Mouse (Mus musculus) midbrain, embryonic 10.5 days (tissue): ENCODE data around the gene Ms4a6d. TPM values are rescaled to one million over a fixed set of nuclear protein-coding genes. Genes with fewer than 3 reads are reported as not detected.
"Not testable (repeated sequence)": the region's sequence is repeated elsewhere in the genome, so short reads cannot be mapped to it uniquely, and the experiment has no call there.

Source experiments
- DNase-seq: peaks from one replicate; pipeline ENCODE4 v3.0.0-alpha.2; 2017; ENCODE audit warnings: low spot score
- H3K27ac ChIP-seq: fragments of 300-500 bp; sonication (generic); replicated peaks from 2 replicates; pipeline ENCODE4 v1.5.1; 2016; ENCODE audit warnings: mild to moderate bottlenecking
- H3K27me3 ChIP-seq: fragments of 300-500 bp; sonication (generic); 2 replicates; pipeline ENCODE4 v1.6.1; 2016; ENCODE audit warnings: low read depth, mild to moderate bottlenecking; ENCODE audit not compliant: poor library complexity, severe bottlenecking
- H3K36me3 ChIP-seq: fragments of 300-500 bp; sonication (generic); 2 replicates; pipeline ENCODE4 v1.6.1; 2016; ENCODE audit warnings: mild to moderate bottlenecking, moderate library complexity
- H3K4me1 ChIP-seq: fragments of 300-500 bp; sonication (generic); 2 replicates; pipeline ENCODE4 v1.6.1; 2016
- H3K4me3 ChIP-seq: fragments of 300-500 bp; sonication (generic); 2 replicates; pipeline ENCODE4 v1.5.1; 2016; ENCODE audit warnings: mild to moderate bottlenecking, moderate library complexity
- H3K9me3 ChIP-seq: fragments of 300-500 bp; sonication (generic); replicated peaks from 2 replicates; pipeline ENCODE4 v1.6.1; 2016; ENCODE audit warnings: mild to moderate bottlenecking
- WGBS: fragments of 180-500 bp; shearing (Covaris S2); methylation state at CpG from one replicate; pipeline ENCODE4 v1.1.7; 2016; 5-methylcytosine and 5-hydroxymethylcytosine counted together
- polyA plus RNA-seq: library from polyadenylated mRNA; unstranded; fragments of >200 nt; fragmentation: Nextera tagmentation; extraction: Ambion mirVana; gene quantifications from 2 replicates; pipeline ENCODE4 v1.2.1, GENCODE M21; 2016

Gene Ms4a6d
- polyA plus RNA-seq, 1 experiment from 2014 or later = 1.4 TPM

DNA sequence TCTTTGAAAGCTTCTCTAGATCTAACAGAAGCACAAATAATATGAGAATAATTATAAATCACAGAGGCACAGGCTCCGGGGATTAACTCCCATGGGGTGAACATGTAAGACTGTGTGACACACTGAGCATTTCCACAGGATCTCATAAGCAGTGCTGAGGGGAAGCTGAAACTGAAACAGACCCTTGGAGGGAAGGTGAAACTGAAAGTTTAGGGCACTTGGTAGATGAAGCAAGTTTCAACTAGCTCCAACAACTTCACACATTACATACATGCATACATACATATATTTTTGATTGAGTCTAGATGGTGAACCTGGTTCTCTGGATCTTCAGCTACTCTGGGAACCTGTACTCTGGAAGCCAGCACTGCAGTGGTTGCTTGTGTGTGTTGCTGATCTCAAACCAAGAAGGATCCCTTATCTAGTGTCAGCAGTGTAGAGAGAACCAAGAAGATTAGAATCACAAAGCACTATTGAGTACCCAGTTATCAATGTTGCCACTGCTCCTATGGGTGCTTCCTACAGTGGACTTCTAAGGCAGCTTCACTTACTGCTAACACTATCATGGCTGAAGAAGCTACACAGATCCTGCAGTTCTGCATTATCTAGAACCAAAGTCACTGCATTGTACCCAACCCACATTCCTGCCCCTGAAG lies 64.4 kb downstream of the Ms4a6d start:
- H3K27ac ChIP-seq, H3K9me3 ChIP-seq, DNase-seq, H3K4me3 ChIP-seq, H3K27me3 ChIP-seq, H3K4me1 ChIP-seq, H3K36me3 ChIP-seq: not testable (repeated sequence)
- WGBS = 92% methylated on average over 1 of the region's 1 CpGs

DNA sequence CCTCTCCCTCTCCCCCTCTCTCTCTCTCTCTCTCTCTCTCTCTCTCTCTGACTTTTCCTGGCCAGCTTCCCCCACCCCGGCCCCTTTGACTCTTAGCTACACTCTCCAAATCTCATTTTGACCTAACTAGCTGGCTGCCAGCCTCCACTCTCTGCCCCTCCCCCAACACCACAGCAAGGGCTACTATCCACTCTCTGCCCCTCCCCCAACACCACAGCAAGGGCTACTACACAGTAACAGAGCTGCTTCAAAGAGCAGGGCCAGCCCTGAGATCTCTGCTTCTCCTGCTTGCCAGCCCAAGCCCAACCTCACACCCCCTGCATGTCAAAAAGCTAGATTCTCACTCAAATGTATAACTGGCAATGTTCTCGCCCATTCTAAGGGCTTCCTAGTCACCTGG lies 67.3 kb downstream of the Ms4a6d start:
- Histone ChIP-seq H3K4me1 (peaks cover 10% of the 10 kb centered on the region), H3K27me3 (no peaks in the 10 kb centered on the region), H3K36me3 (no peaks in the 10 kb centered on the region), H3K27ac (no peak overlapping the region; the same call in 1 of the 2 replicates), H3K9me3 (no peaks in the 10 kb centered on the region), H3K4me3 (no peak overlapping the region)
- peak; percentile 27 for DNase-seq
- 26% methylated on average over 2 of the region's 2 CpGs for WGBS

Other genes starting within 250 kb of the Ms4a6d start
- 0.90 and 3.7 TPM in 2 replicates for gene Ms4a4a, start 229.3 kb downstream of the Ms4a6d start, polyA plus RNA-seq
- 0.20 TPM in 1 of 2 replicates, not detected in the other for gene Ms4a4c, start 200.1 kb downstream of the Ms4a6d start, polyA plus RNA-seq
- gene Ms4a4b, start 161.3 kb downstream of the Ms4a6d start, polyA plus RNA-seq = not detected in 2 replicates
- 2.0 and 2.2 TPM in 2 replicates for gene Ms4a6c, start 135.5 kb downstream of the Ms4a6d start, polyA plus RNA-seq
- gene Gm8369, start 118.9 kb downstream of the Ms4a6d start, polyA plus RNA-seq = not detected in 2 replicates
- 2.3 and 3.0 TPM in 2 replicates for gene Ms4a6b, start 88.3 kb downstream of the Ms4a6d start, polyA plus RNA-seq
- 0.31 and 0.99 TPM in 2 replicates for gene Ms4a4d, start 68.0 kb downstream of the Ms4a6d start, polyA plus RNA-seq
- gene Ms4a2, start 18.9 kb upstream of the Ms4a6d start, polyA plus RNA-seq = not detected in 2 replicates
- gene Ms4a3, start 36.0 kb upstream of the Ms4a6d start, polyA plus RNA-seq = not detected in 2 replicates
- not detected in 2 replicates for gene Oosp2, start 55.7 kb upstream of the Ms4a6d start, polyA plus RNA-seq
- not detected in 2 replicates for gene Oosp1, start 86.3 kb upstream of the Ms4a6d start, polyA plus RNA-seq
- not detected in 2 replicates for gene Oosp3, start 92.2 kb upstream of the Ms4a6d start, polyA plus RNA-seq
- gene Gif, start 142.7 kb upstream of the Ms4a6d start, polyA plus RNA-seq = not detected in 2 replicates
- 56.0 and 57.6 TPM in 2 replicates for gene Mrpl16, start 165.5 kb upstream of the Ms4a6d start, polyA plus RNA-seq
- 13.7 and 16.0 TPM in 2 replicates for gene Stx3, start 214.6 kb upstream of the Ms4a6d start, polyA plus RNA-seq
- gene Olfr1417, start 234.4 kb upstream of the Ms4a6d start, polyA plus RNA-seq = not detected in 2 replicates